Mouse (Mus musculus) lung, postnatal 36 days (tissue): ENCODE results near the gene Gm4312.
"Not testable (repeated sequence)": the region's sequence is repeated elsewhere in the genome, so short reads cannot be mapped to it uniquely, and the experiment has no call there.

Experiments used
- DNase-seq: peaks from one replicate; pipeline ENCODE4 v3.0.0; 2022; ENCODE audit warnings: mixed read lengths

The Gm4312 gene

DNA sequence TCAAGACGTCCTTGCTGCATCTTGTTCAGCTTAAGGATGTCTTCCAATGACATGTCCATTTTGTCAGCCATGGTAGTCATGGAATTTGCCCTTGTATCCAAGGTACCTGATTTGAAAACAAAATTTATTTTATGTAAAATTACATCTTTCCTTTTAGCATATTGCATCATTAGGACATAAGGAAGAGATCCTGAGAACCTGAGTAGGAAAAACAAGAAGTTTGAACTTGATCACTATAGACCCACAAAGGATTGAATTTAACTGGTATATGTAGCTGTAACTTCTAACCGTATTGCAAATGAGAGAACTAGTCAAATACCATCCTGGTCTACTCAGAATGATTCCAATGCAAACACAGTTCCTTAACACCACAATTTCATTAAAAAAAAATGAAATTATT is at the start of gene Gm4312:
Gene Gm4312 (minus strand): TSS at position 101 of the 400 bp plus-strand sequence.
- not testable (repeated sequence) for DNase-seq

DNA sequence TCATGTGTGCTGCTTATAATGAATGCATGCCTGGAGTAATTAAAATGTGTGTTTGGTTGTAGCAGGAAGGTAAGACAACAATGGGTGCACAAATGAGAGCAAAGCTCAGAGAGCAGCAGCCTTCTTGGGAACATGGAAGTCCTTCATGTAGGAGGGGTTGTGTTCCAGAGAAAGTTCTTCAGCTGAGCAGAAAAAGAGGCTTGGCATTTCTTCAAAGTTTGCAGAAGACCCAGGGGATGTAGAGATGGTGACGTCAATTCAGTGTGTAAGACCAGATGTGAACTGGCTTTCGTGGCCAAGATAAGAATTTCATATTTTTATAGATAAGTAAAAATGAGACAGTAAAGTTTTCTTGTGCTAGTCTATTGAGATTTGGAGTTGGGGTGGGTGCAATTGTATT is 45.2 kb upstream of the Gm4312 start:
- DNase-seq: no peak

DNA sequence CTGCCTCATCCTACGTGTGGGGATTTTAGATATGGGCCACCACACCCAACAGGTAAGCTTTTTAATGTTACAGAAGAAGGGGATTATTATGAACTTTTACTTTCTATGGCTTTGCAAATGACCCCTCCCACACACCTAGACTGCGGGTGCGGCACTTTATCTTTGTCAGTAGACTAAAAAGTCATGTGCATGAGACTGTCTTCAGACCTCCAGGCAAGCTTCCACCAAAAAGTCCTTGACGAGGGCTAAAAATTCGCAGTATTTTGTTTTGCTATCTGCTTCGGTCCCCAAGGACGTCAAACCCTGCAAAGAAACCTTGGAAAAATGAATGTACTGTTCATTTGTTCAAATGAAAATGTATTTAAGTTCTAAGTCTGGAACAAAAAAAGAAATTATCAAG is 33.2 kb upstream of the Gm4312 start:
- no peak for DNase-seq

DNA sequence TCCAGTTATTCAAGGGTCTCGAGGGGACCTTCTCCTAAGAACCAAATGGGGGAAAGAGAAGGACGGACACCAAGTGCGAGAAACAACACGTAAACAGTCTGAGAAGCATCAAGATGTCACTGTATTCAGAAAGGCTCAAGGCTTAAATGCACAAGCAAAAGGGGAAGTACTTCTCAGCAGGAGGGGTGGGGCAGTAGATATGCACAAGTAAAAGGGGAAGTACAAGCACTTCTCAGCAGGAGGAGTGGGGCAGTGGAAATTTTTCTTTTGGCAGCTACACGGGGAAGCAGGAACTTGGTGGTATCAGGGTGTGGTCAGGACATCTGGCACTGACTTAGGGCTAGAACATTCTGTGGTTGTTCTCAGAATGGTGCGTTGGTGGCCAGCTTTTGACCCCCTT is 19.9 kb upstream of the Gm4312 start:
- not testable (repeated sequence) for DNase-seq

DNA sequence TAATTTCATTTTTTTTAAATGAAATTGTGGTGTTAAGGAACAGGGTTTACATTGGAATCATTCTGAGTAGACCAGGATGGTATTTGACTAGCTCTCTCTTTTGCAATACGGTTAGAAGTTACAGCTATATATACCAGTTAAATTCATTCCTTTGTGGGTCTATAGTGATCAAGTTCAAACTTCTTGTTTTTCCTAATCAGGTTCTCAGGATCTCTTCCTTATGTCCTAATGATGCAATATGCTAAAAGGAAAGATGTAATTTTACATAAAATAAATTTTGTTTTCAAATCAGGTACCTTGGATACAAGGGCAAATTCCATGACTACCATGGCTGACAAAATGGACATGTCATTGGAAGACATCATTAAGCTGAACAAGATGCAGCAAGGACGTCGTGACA is 21.3 kb downstream of the Gm4312 start, which contains the start of gene Gm4307:
Gene Gm4307 (plus strand): TSS at position 301 of the 400 bp plus-strand sequence.
- DNase-seq: not testable (repeated sequence)

DNA sequence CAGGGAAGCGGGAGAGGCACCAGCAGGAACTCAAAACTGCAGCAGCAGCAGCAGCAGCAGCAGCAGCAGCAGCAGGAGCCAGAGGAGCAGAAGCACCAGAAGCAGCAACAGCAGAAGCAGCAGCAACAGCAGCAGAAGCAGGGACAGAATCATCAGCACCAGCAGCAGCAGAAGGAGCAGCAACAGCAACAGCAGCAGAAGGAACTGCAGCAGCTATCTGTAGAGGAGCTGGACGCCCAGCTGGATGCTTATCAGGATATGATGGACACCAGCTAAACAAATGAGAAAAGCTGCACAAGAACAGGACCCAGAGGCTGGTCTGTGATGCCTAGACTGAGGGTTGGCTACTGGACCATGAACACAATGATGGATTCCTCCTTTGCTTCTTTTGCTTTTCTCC is 25.5 kb downstream of the Gm4312 start:
- peak; percentile 0 for DNase-seq

DNA sequence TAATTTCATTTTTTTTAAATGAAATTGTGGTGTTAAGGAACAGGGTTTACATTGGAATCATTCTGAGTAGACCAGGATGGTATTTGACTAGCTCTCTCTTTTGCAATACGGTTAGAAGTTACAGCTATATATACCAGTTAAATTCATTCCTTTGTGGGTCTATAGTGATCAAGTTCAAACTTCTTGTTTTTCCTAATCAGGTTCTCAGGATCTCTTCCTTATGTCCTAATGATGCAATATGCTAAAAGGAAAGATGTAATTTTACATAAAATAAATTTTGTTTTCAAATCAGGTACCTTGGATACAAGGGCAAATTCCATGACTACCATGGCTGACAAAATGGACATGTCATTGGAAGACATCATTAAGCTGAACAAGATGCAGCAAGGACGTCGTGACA is 31.6 kb downstream of the Gm4312 start, which contains the start of gene Gm4305:
Gene Gm4305 (plus strand): TSS at position 301 of the 400 bp plus-strand sequence.
- not testable (repeated sequence) for DNase-seq

DNA sequence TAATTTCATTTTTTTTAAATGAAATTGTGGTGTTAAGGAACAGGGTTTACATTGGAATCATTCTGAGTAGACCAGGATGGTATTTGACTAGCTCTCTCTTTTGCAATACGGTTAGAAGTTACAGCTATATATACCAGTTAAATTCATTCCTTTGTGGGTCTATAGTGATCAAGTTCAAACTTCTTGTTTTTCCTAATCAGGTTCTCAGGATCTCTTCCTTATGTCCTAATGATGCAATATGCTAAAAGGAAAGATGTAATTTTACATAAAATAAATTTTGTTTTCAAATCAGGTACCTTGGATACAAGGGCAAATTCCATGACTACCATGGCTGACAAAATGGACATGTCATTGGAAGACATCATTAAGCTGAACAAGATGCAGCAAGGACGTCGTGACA is 36.7 kb downstream of the Gm4312 start, which contains the start of gene Gm4303:
Gene Gm4303 (plus strand): TSS at position 301 of the 400 bp plus-strand sequence.
- DNase-seq: not testable (repeated sequence)

DNA sequence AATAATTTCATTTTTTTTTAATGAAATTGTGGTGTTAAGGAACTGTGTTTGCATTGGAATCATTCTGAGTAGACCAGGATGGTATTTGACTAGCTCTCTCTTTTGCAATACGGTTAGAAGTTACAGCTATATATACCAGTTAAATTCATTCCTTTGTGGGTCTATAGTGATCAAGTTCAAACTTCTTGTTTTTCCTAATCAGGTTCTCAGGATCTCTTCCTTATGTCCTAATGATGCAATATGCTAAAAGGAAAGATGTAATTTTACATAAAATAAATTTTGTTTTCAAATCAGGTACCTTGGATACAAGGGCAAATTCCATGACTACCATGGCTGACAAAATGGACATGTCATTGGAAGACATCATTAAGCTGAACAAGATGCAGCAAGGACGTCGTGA is 41.8 kb downstream of the Gm4312 start, which contains the start of gene Gm4302:
Gene Gm4302 (plus strand): TSS at position 301 of the 400 bp plus-strand sequence.
- not testable (repeated sequence) for DNase-seq

DNA sequence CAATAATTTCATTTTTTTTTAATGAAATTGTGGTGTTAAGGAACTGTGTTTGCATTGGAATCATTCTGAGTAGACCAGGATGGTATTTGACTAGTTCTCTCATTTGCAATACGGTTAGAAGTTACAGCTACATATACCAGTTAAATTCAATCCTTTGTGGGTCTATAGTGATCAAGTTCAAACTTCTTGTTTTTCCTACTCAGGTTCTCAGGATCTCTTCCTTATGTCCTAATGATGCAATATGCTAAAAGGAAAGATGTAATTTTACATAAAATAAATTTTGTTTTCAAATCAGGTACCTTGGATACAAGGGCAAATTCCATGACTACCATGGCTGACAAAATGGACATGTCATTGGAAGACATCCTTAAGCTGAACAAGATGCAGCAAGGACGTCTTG is 47.0 kb downstream of the Gm4312 start, which contains the start of gene Gm4301:
Gene Gm4301 (plus strand): TSS at position 301 of the 400 bp plus-strand sequence.
- not testable (repeated sequence) for DNase-seq
